Mouse (Mus musculus) embryonic facial prominence, embryonic 10.5 days (tissue): Measurements from ENCODE around the gene Mfsd10. TPM values are rescaled to one million over a fixed set of nuclear protein-coding genes. Genes with fewer than 3 reads are reported as not detected.
"Not testable (repeated sequence)": the region's sequence is repeated elsewhere in the genome, so short reads cannot be mapped to it uniquely, and the experiment has no call there.

Source experiments
- DNase-seq: peaks from one replicate; pipeline ENCODE4 v3.0.0-alpha.2; 2017; ENCODE audit warnings: low spot score
- H3K27ac ChIP-seq: fragments of 300-500 bp; sonication (generic); replicated peaks from 2 replicates; pipeline ENCODE4 v1.5.1; 2016; ENCODE audit warnings: mild to moderate bottlenecking
- H3K27me3 ChIP-seq: fragments of 300-500 bp; sonication (generic); replicated peaks from 2 replicates; pipeline ENCODE4 v1.6.1; 2016; ENCODE audit warnings: low read depth, mild to moderate bottlenecking; ENCODE audit not compliant: poor library complexity, severe bottlenecking
- H3K36me3 ChIP-seq: fragments of 300-500 bp; sonication (generic); replicated peaks from 2 replicates; pipeline ENCODE4 v1.6.1; 2016; ENCODE audit warnings: mild to moderate bottlenecking, moderate library complexity
- H3K4me1 ChIP-seq: fragments of 300-500 bp; sonication (generic); 2 replicates; pipeline ENCODE4 v1.6.1; 2016
- H3K4me3 ChIP-seq: fragments of 300-500 bp; sonication (generic); 2 replicates; pipeline ENCODE4 v1.5.1; 2016; ENCODE audit warnings: mild to moderate bottlenecking, moderate library complexity
- H3K9me3 ChIP-seq: fragments of 300-500 bp; sonication (generic); 2 replicates; pipeline ENCODE4 v1.6.1; 2016; ENCODE audit warnings: mild to moderate bottlenecking
- WGBS: fragments of 180-500 bp; shearing (Covaris S2); methylation state at CpG from one replicate; pipeline ENCODE4 v1.1.7; 2016; 5-methylcytosine and 5-hydroxymethylcytosine counted together
- polyA plus RNA-seq: library from polyadenylated mRNA; unstranded; fragments of >200 nt; fragmentation: Nextera tagmentation; extraction: Ambion mirVana; gene quantifications from 2 replicates; pipeline ENCODE4 v1.2.1, GENCODE M21; 2016

Gene Mfsd10
- polyA plus RNA-seq, 1 experiment from 2014 or later: 97.6 TPM

DNA sequence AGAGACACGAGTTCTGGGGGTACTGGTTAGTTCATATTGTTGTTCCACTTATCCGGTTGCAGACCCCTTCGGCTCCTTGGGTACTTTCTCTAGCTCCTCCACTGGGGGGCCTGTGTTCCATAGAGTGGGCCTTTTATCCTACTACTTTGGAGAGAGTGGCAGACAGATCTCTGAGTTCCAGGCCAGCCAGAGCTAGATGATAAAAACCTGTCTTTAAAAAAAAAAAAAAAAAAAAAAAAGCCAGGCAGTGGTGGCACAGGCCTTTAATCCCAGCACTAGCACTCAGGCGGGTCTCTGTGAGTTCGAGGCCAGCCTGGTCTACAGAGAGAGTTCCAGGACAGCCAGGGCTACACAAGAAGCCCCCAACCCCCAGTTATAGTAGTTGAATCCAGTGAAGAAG is 44.8 kb downstream of the Mfsd10 start:
- not testable (repeated sequence) for H3K27me3 ChIP-seq, H3K27ac ChIP-seq, H3K4me3 ChIP-seq, H3K9me3 ChIP-seq, DNase-seq
- peaks cover 13% of the 10 kb centered on the region for H3K36me3 ChIP-seq
- peaks cover 21% of the 10 kb centered on the region for H3K4me1 ChIP-seq
- WGBS: 82% methylated on average over 5 of the region's 5 CpGs

DNA sequence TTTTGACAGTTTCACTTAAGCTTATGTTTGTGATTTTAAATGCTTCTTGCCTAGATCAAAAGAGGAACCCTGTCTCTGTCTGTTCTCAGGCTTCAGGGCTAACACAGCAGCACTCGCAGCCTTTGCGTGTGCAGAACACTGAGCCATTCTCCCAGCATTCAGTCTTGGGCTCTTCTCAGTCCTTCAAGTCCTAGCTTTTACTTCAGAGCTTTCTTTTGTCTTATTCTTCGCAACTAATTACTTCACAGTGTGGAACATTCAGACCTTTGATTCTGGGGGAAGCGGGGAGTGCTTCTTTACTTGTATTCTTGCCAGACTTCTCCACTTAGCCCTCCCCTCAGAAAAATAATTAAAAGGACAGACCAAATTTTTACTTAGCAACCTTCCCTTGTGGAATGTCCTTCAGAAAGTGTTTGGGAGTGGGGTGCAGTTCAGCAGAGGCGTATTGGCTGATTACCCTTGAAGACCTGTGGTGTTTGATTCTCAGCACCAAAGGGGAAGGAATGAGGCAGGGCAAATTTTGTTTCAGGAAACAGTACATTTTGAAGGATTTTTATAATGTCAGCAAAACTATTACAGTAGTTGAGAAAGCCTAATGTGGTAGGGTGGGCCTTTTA is 45.5 kb downstream of the Mfsd10 start:
- 52% methylated on average over 5 of the region's 5 CpGs for WGBS
- Histone ChIP-seq H3K4me1 (peaks cover 25% of the 10 kb centered on the region), H3K9me3 (no peaks in the 10 kb centered on the region), H3K4me3 (no peak overlapping the region), H3K36me3 (peaks cover 11% of the 10 kb centered on the region), H3K27me3 (no peaks in the 10 kb centered on the region), H3K27ac (no peak overlapping the region)
- no peak for DNase-seq

DNA sequence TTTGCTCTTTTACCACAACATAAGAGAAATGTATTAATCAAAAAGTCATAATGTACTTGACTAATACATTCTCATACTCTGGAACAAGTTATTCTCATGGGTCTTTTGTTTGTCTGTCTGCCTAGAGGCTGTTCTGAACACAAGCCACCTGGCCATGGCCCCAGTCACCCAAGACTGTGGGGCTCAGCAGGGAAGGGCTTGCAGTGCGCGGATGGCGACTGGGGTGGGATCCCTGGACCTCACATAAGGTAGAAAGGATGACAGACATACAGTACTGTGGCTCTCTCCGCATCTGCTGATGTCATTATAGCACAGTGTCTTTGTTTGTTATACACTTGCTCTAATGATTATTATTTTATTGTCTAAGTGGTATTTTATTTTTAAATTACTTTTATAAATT is 46.3 kb downstream of the Mfsd10 start:
- Histone ChIP-seq H3K9me3 (no peaks in the 10 kb centered on the region), H3K27ac (no peak overlapping the region), H3K4me3 (no peak overlapping the region), H3K27me3 (no peaks in the 10 kb centered on the region), H3K4me1 (peaks cover 25% of the 10 kb centered on the region), H3K36me3 (peaks cover 11% of the 10 kb centered on the region)
- no peak for DNase-seq
- WGBS: 57% methylated on average over 4 of the region's 4 CpGs

DNA sequence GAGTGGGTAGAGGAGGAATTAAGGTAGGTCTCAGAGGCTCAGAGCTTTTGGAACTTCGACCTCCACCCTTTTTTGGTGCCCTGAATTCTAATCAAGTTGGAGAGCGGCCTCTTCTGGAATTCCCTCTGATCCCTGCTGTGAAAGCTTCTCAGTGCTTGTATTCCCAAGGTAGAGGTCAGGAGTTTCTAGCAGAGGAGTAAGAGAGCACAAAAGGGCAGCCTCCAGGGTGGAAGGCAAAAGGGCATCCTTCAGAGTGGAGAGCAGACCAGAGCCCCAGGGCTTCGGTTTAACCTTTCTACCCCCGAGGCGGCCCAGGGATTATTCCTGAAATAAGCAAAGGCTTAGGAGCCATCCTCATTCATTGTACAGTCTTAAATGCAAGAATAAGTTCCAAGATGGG is 47.0 kb downstream of the Mfsd10 start:
- 8% methylated on average over 5 of the region's 5 CpGs for WGBS
- Histone ChIP-seq H3K27me3 (no peaks in the 10 kb centered on the region), H3K27ac (0 out of 2 replicates have a peak overlapping the region, but pooled peaks have one; percentile 2)

DNA sequence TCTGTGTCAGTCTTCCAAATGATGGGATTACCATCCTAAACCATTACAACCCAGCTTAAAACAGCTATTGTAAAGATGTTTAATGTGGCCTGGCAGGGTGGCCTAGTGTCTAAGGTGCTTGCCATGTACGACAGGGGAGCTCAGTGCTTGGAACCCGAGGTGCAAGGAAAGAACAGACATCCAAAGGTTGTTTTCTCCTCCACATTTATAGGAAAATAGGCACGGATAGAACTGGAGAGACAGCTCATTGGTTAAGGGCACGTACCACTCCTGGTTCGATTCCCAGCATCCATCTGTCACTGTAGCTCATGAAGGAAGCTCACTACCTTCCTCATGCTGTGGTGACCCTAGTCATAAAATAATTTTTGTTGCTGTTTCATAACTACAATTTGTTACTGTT is 49.1 kb downstream of the Mfsd10 start:
- Histone ChIP-seq H3K4me3 (no peak overlapping the region), H3K4me1 (peaks cover 25% of the 10 kb centered on the region), H3K36me3 (peaks cover 10% of the 10 kb centered on the region), H3K9me3 (no peaks in the 10 kb centered on the region), H3K27ac (no peak overlapping the region), H3K27me3 (no peaks in the 10 kb centered on the region)
- DNase-seq: no peak
- 87% methylated on average over 5 of the region's 5 CpGs for WGBS

More for the DNA sequence above, 47.0 kb downstream of the Mfsd10 start:
- Histone ChIP-seq H3K36me3 (peaks cover 11% of the 10 kb centered on the region), H3K9me3 (no peaks in the 10 kb centered on the region), H3K4me3 (no peak overlapping the region), H3K4me1 (peaks cover 25% of the 10 kb centered on the region)
- peak; percentile 11 for DNase-seq

DNA sequence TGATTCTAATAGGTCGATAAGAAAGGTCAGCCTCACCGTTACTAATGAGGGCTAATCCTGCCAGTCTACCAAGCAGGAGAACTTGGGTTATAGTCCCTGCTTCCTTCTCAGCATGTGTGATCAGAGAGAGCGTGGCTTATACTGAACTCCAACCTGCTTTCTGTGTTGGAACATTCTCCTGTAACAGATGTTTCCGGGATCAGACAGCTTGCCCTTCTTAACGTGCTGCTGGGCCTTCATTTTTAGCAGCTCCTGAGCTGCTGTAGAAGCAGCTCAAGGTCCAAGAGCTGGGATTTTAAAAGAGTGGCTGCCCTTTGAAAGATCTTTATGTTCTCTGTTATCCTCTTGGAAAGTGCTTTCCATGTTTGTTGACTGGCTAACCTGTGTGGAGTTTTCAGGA is 51.8 kb downstream of the Mfsd10 start:
- Histone ChIP-seq H3K9me3 (no peaks in the 10 kb centered on the region), H3K36me3 (peaks cover 7% of the 10 kb centered on the region; the same call in 1 of the 2 replicates), H3K27ac (no peak overlapping the region), H3K27me3 (no peaks in the 10 kb centered on the region), H3K4me3 (no peak overlapping the region), H3K4me1 (peaks cover 17% of the 10 kb centered on the region)
- no peak for DNase-seq
- 82% methylated on average over 5 of the region's 5 CpGs for WGBS

Other genes with a start within 250 kb of the Mfsd10 start
- gene Tnip2, start 123.2 kb downstream of the Mfsd10 start, polyA plus RNA-seq: 4.1 and 4.8 TPM in 2 replicates
- 7.3 and 8.7 TPM in 2 replicates for gene Sh3bp2, start 111.4 kb downstream of the Mfsd10 start, polyA plus RNA-seq
- gene Add1, start 63.5 kb downstream of the Mfsd10 start, polyA plus RNA-seq: 158 and 166 TPM in 2 replicates
- 28.5 and 28.8 TPM in 2 replicates for gene Nop14, start 22.9 kb upstream of the Mfsd10 start, polyA plus RNA-seq
- gene Grk4, start 23.2 kb upstream of the Mfsd10 start, polyA plus RNA-seq: 1.6 and 2.1 TPM in 2 replicates
- gene Htt, start 124.5 kb upstream of the Mfsd10 start, polyA plus RNA-seq: 15.5 and 17.6 TPM in 2 replicates